Mouse (Mus musculus) urinary bladder, postnatal 4 days (tissue): ENCODE data around the gene 1700067K01Rik.

Source experiments
- DNase-seq, 2 experiments: peaks; one replicate each; pipeline ENCODE4 v3.0.0; 2021 to 2022; ENCODE audit warnings: low spot score in 2 of 2

The 1700067K01Rik gene

DNA sequence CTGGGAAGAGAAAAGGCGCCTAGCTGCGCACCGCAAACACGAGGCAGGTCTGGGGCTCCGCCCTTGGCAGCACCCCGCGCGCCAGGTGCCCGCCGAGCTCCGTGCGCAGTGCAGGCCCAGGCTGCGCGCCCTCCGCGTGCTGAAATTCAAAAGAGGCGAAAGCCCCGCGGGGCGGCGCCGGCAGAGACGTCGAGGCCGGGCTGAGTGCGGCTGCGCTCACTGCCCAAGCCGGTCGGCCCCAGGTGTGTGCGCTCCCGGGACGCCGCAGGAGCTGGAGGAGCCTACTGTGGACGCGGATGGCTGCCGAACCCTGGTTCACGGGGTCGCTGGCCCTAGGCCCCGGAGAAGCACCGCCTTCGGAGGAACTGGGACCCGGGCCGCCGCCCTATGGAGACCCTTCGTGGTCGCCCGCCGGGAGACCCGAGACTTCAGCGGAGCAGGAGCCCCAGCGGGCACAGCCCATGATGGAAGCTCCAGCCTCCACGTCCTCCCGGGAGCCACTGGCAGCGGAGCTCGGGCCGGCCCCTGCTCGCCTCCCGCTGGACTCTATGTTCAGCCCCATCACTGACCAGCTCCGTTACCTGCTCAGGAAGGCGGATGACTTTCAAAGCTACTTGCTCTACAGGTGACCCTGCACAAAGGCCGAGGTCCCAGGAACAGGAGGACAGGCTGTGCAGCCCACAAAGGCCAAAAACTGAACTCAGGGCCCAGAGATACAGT, at the start of gene 1700067K01Rik:
Gene 1700067K01Rik (plus strand): TSS at position 222 of the 720 bp plus-strand sequence.
- no peak for DNase-seq

- DNase-seq: no peak
These were observed 46.6 kb upstream of the 1700067K01Rik start for GRCm38 (mm10) chr8:83954749-83955105.

DNA sequence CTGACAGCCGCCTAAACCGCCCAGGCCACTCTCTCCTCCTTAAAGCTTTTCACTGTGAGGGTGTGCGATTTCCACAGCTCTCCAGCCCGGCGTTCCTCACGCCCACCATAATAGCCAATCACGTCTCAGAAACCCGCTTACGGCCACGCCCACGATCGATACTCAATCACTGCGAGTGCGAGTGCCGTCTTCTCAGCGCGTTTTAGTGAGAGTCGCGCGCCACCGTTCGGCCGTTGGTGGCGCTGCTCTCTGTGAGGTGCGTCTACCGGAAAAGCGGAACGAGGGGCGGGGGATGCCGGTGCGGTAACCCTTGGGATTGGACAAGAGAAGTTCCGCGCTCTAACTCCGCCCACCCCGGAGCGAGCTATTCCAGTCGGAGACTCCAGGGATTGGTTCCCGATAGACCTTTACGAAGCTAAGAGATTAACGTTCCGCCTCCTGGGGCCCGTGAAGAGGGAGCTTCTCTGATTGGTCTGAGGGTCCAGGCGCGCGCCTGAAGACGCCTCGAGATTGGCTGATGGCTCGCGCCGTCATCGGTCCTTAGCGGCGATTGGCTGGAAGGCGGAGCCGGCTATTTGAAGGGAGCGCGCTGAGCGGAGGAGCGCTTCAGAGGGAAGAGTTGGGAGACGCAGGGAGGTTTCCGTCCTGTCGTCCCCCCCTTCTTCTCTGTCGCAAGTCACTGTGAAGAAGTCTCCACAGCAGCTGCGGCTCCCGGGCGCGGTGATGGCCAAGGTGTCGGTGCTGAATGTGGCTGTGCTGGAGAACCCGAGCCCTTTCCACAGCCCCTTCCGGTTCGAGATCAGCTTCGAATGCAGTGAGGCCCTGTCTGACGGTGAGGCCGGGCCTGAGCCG, 46.0 kb upstream of the 1700067K01Rik start, which contains the start of the genes Gm10644 and Asf1b:
Gene Gm10644 (minus strand): TSS at position 100 of the 852 bp plus-strand sequence.
Gene Asf1b (plus strand): TSS at position 402 of the 852 bp plus-strand sequence.
- DNase-seq: peak; percentile 98

GRCm38 (mm10) chr8:83955958-83956218, 45.4 kb upstream of the 1700067K01Rik start:
- DNase-seq: no peak

DNA sequence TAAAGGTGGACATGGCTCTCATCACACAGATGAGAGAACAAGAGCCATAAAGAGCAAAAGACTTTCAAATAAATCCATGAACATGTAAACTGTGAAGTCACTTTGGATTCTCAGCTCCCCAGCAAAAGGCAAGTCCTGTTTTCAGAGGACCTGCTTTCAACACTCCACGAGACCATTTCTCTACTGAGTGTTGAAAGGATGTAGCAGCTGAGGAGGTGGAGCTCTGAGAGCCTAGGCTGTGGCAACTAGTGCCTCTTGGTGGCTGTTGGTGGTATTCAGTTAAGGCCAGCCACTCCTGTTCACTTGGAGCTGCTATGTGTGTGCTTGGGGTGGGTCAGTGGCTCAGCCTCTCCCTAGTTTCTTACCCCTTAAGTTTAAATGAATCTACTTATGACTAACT, 44.5 kb upstream of the 1700067K01Rik start:
- DNase-seq: no peak

GRCm38 (mm10) chr8:83964015-83964765, 37.1 kb upstream of the 1700067K01Rik start:
- no peak for DNase-seq

GRCm38 (mm10) chr8:83967701-83968100, 33.6 kb upstream of the 1700067K01Rik start:
- DNase-seq: no peak

GRCm38 (mm10) chr8:83971121-83971520, 30.2 kb upstream of the 1700067K01Rik start:
- no peak for DNase-seq

GRCm38 (mm10) chr8:83971661-83972060, 29.6 kb upstream of the 1700067K01Rik start:
- DNase-seq: no peak

- DNase-seq: peak; percentile 99
These were observed 28.9 kb upstream of the 1700067K01Rik start, which contains the start of gene Prkaca for GRCm38 (mm10) chr8:83972150-83973120. Gene Prkaca, plus strand, starts transcription at chr8:83972993.

DNA sequence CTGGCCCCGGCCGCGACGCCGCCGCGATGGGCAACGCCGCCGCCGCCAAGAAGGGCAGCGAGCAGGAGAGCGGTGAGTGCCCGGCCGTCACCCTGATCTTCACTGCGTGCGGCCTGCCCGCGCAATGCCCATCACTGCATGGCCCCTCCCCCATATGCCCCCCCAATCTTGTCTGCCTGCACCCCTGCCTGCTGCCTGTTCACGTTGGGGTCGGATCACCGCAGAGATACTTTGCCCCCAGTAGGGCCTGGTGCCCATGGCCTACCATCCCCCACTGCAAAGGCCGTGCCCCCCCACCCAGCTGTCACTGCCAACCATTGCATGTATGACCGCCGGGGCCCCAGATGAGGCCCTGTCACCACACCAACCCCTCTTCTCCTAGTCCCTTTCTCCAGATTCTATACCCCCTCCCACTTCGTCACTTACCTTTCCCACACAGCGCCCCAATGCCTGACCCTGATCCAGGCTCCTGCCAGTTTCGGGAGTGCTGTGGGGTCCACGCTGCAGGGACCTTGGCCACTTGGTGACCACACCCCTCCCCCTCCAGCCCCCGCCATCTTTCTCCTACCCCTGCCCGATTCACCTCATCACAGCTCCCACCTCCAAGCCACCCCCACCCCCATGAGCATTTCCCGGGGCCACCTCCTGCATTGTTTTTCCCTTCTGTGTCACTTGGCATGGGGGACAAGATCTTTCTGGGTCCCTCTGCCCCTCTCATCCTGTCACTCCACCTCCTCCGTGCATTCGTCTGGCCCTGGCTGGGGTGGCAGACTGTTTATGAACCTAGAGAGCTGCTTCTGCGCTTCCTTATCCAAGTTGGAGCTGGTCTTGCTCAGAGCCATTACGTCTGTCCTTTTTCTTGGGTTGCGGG, 27.9 kb upstream of the 1700067K01Rik start:
- DNase-seq: no peak

DNA sequence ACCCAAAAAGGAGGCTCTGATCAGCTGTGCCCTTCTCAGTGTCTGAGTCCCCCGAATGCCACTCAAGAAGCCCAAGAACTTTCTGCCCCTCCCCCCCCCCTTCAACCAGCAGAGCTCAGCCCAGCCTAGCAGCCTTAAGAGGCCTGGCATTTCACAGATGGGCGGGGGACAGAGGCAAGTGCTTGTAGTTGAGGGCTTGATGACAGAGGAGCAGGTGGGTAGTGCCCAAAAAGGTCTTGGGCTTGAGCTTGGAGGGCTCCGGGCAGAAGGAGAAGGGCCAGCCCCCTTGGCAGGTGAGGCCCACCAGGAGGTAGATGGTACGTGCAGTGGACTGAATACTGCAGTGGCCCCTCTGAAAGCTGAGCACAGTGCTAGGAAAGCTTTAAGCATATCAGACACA, 26.8 kb upstream of the 1700067K01Rik start:
- no peak for DNase-seq

DNA sequence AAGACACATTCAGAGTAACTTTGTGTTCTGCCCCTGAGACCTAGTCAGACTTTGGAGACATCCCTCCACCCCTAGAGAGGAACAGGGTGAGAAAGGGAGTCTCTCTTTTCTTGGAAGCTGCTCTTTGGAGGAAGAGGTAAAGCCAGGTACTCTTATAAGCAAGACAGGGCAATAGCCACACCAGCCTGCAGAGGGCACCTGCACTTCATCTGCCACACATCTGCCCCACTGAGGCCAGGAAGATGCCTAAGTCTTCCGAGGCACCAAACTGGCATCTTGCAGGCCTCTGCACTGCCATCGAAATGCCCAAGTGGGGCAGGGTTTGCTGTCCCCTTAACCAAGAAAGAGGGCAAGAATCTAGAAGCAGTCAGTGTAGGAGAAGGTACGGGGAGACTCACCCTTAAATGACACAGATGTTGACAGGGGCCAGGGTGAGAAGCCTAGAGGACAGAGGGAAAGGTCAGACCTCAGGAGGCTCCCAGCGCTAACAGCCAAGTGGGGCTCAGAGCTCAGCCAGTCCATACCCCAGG, 25.1 kb upstream of the 1700067K01Rik start:
- no peak for DNase-seq

DNA sequence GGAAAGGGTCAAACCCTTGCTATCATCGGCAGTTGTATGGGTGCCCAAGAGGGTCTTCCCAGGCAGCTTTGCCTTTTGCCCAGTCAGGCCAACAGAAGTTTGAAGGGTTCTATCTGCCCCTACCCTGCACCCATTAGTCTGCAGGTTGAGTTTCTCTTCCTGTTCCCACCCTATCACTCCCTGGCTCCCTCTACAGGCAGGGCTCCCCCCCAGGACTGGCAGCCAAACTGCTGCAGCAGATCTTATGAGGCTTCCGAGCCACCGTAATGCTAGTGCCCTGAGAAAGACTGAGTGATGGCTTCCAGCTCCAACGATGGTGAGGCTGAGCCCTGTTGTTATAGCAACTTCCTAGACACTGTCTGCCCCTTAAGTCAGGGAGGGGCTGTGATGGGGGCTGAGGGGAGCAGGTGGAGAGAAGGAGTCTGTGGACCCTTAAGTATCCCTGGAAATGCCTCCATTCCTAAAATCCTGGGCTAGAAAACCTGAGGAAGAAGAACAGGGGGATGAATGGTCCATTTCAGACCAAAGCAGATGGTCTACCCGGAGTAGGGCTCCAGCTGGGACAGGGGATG, 24.4 kb upstream of the 1700067K01Rik start:
- no peak for DNase-seq

GRCm38 (mm10) chr8:83977646-83978045, 23.7 kb upstream of the 1700067K01Rik start:
- DNase-seq: no peak

DNA sequence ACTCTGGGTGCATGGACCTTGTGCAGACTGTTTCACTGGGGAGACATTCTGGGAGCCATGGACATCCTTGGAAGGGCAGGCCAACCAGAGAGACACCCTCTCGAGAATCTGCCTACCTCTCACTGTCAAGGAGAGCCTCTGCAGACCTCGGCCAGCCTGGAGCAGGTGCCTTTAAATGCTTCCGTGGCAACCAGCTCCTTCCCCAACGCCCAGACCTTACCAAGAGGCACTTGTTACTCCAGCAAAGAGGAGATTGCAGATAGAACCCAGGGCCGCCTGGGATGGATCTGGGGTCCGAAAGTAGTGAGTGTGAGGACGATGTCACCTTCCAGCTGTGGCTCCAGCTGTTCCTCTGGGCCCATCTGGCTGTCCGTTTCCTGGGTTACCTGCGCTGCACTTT, 23.1 kb upstream of the 1700067K01Rik start:
- DNase-seq: no peak

DNA sequence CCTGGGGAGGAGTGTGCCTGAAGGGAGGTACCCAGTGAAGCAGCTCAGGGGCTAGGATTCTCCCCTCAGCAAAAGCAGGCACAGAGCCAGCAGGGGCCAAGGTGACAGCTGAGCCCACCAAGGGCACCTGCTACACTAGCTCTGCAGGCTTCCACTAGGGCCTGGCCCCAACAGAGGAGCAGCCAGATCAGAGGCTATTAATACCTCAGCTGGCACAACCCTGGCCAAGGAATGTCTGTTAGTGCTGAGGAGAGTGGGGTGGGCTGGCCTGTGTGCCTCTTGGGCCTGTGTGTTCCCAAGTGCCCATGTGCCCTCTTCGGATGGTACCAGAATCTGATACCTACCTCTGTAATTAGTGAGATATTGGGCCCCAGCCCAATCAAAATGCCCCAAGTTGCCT, 21.1 kb upstream of the 1700067K01Rik start:
- no peak for DNase-seq

GRCm38 (mm10) chr8:83980845-83981244, 20.5 kb upstream of the 1700067K01Rik start:
- no peak for DNase-seq

DNA sequence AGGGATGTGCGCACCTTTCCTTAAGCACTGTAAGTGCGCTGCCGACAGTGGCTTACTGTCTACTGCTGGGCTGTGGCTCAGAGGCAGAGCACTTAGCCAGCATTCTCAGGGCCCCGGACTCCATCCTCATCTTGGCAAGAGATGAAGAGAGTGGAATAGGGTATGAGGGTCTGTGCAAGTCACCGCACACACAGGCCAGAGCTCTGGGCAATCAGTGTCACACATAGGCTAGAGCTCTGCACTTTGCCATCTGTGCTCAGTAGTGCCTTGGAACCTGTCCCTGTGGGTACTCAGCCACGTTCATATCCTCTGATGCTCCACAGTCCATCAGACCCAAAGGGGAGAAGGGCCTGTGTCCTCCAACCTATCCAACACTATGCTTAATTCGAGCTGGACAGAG, 19.8 kb upstream of the 1700067K01Rik start:
- DNase-seq: no peak
